Mouse (Mus musculus) monocyte, adult 2 months (primary cell): ENCODE results near the gene Nol7.

Source experiments
- DNase-seq, 2 experiments: peaks; one replicate each; pipeline ENCODE4 v3.0.0; 2022; ENCODE audit warnings: low spot score in 2 of 2, low read depth in 1 of 2

The Nol7 gene

DNA sequence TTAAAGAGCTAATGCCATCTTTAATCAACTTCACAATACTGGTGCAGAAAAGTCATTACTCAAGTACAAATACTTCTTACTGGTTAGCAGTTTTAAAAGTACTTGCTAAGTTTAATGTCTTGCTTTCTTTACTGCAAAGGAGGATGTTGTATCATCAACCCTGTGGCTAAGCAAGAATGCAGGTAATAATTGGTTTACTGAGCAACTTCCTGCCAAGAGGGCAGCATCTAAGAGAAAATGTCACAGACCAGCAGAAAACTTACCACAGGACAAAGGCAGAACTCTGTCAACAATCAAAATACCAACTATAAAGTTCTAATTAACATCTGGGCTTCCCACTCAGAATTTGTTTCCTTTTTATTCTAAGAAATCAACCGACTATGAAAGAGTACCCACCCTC lies 17.1 kb downstream of the Nol7 start:
- DNase-seq, result no peak

DNA sequence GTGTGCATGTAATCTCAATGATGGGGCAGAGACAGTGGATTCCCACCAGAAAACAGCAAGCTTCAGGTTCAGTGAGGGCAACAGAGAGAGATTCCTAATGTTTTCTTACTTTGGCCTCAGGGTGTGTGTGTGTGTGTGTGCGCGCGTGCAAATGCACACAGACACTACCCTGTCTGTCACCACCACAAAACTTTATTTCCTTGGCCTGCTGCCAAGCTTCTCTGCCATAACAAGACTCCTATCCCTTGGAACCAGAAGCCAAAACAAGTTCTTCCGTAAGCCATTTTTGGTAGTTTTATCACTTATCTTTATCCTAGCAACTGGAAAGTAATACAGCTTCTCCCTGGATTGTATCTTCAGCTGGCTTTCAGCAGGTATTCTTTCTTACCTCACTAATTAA lies 30.2 kb downstream of the Nol7 start:
- DNase-seq, result no peak

DNA sequence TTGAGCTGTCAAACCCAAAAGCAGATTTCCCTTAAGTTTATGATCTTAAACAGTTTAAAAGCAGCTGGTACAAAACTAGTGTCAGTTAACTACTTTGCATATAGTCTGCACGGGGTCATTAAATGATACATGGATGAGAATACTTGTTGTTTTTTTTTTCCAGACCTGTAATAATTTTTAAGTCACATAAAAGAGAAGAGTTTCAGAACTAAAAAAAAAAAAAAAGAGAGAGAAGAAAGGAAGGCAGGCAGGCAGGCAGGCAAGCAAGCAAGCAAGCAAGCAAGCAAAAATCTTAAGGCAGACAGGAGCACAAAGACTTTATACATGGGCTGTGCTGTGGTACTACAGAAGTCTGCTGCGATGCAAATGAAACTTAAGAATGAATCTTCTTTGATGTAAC lies 35.2 kb downstream of the Nol7 start:
- no peak for DNase-seq

DNA sequence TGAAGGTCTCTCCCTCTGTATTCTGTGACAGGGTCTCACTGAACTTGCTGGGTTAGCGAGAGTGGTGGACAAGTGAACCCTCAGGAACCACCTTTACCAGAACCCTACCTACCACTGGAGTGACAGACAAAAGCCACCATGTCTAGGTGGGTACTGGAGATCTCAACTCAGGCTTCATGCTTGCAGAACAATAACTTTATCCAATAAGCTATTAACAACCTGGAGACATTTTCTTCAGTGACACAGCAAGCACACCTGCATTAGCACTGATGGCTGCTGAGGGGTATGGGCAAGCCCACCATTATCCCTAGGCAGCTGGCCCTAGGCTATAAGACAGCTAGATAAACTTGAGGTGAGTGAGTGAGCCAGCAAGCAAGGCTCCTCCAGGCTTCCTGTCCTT lies 42.2 kb downstream of the Nol7 start:
- no peak for DNase-seq

DNA sequence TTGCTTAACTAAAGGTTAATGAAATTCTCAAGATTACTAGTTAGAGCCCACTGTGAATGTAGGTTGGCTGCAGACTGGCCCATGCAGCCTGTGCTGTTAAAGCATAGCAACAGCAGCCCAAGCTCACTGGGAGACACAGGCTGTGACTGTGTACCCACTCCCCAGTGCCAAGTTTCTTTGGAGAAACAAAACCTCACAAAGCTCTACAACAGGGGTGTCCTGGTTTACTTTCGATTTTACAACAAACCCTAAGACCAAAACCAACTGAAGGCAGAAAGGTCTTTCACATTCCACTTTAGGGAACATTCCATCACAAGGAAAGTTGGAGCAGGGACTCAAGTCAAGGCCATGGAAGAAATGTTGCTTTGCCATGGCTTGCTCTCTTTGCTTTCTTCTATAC lies 44.4 kb downstream of the Nol7 start:
- DNase-seq, result no peak

DNA sequence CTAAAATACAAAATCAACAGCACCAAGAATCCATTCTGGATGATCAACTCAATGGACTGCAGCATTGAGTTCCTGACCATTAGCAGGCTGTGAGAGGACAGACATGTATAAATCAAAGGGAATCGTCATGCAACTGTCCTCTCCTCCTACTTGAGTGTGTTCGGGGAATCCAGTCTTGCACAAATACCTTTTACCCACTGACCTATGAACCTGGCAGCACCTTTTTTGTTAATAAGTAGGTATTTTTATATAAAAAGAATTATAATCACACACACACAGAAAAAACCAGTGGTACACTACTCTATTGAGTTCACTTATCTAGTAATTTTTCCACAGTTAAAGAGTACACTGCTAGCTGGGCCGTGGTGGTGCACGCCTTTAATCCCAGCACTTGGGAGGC lies 45.5 kb downstream of the Nol7 start:
- no peak for DNase-seq

- no peak for DNase-seq
These were observed 46.5 kb downstream of the Nol7 start for GRCm38 (mm10) chr13:43444717-43445116.

GRCm38 (mm10) chr13:43445754-43446153 lies 47.6 kb downstream of the Nol7 start:
- DNase-seq, result no peak

DNA sequence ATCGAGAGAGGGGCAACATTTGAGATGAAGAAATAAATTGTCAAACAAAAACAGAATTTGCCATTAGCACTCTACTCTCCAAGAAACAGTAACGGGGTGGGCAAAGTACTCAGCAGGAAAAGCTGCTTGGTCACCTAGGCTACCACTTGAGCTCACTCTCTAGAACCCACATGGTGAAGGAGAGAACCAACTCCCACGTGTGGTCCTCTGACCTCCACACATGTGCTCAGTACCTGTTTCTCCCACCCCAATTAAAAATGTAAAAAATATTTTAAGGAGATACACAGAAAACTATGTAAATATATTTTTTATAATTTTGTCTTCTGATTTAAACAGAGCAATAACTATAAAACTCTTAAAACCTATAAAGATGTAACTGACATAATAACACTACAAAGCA lies 49.5 kb downstream of the Nol7 start:
- DNase-seq, result no peak

GRCm38 (mm10) chr13:43450686-43451085 lies 52.5 kb downstream of the Nol7 start:
- DNase-seq, result no peak

DNA sequence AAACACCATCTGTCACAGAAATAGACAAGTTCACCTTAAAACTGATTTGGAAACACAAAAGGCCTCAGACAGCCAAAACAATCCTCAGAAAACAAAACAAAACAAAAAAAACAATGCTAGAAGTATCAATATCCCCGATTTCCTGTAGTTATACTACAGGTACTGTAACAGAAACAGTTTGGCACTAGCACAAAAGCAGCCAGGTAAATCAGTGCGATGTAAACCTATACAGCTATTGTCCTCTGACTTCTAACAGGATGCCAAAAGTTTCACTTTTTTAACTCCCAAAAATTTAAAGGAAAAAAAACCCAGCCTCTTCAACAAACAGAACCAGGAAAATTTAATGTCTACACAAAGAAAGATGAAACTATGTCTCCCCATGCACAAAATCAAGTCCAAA lies 54.0 kb downstream of the Nol7 start:
- DNase-seq, result no peak

GRCm38 (mm10) chr13:43452843-43453605 lies 54.8 kb downstream of the Nol7 start:
- DNase-seq, result no peak

- DNase-seq, result no peak
These were observed 56.2 kb downstream of the Nol7 start for GRCm38 (mm10) chr13:43454431-43454830.
